Mouse (Mus musculus) heart, embryonic 16.5 days (tissue): ENCODE results near the gene Map4k3. TPM values are rescaled to one million over a fixed set of nuclear protein-coding genes. Genes with fewer than 3 reads are reported as not detected.

ENCODE experiments used
- ATAC-seq: fragments of 200-750 bp; cut with Nextera tagmentation; replicated peaks from 2 replicates; pipeline ENCODE4 v1.8.0; 2017; ENCODE audit warnings: moderate number of reproducible peaks; ENCODE audit not compliant: insufficient read depth, low FRiP score; ENCODE audit errors: extremely low read depth
- H3K27ac ChIP-seq: fragments of 300-500 bp; sonication (generic); 2 replicates; pipeline ENCODE4 v1.5.1; 2014; ENCODE audit warnings: mild to moderate bottlenecking, low read length, control low read depth, moderate library complexity
- H3K27me3 ChIP-seq: fragments of 300-500 bp; sonication (generic); 2 replicates; pipeline ENCODE4 v1.6.1; 2014; ENCODE audit warnings: low read length, mixed read lengths; ENCODE audit not compliant: control insufficient read depth, insufficient read depth
- H3K36me3 ChIP-seq: fragments of 300-500 bp; sonication (generic); 2 replicates; pipeline ENCODE4 v1.6.1; 2014; ENCODE audit not compliant: control insufficient read depth, insufficient read depth
- H3K4me1 ChIP-seq: fragments of 300-500 bp; sonication (generic); 2 replicates; pipeline ENCODE4 v1.6.1; 2014; ENCODE audit warnings: low read length, mixed read lengths; ENCODE audit not compliant: control insufficient read depth, insufficient read depth
- H3K4me2 ChIP-seq: fragments of 300-500 bp; sonication (generic); 2 replicates; pipeline ENCODE4 v1.6.1; 2014; ENCODE audit warnings: low read depth, mild to moderate bottlenecking, control low read depth, low read length
- H3K4me3 ChIP-seq: fragments of 300-500 bp; sonication (generic); 2 replicates; pipeline ENCODE4 v1.5.1; 2014; ENCODE audit warnings: mild to moderate bottlenecking, control low read depth, low read length
- H3K9ac ChIP-seq: fragments of 300-500 bp; sonication (generic); 2 replicates; pipeline ENCODE4 v1.6.1; 2014; ENCODE audit warnings: low read length, control low read depth
- H3K9me3 ChIP-seq: fragments of 300-500 bp; sonication (generic); replicated peaks from 2 replicates; pipeline ENCODE4 v1.6.1; 2016; ENCODE audit warnings: low read length; ENCODE audit not compliant: control insufficient read depth
- WGBS: fragments of 180-500 bp; shearing (Covaris S2); extraction: QIAGEN DNeasy Blood & Tissue Kit; methylation state at CpG from one replicate; pipeline ENCODE4 v1.1.7; 2014; 5-methylcytosine and 5-hydroxymethylcytosine counted together
- polyA plus RNA-seq: library from polyadenylated mRNA; unstranded; fragments of >200 nt; fragmentation: Nextera tagmentation; extraction: Ambion mirVana; gene quantifications from 2 replicates; pipeline ENCODE4 v1.2.1, GENCODE M21; 2015

Gene Map4k3
- polyA plus RNA-seq, 1 experiment from 2014 or later = 17.9 TPM

DNA sequence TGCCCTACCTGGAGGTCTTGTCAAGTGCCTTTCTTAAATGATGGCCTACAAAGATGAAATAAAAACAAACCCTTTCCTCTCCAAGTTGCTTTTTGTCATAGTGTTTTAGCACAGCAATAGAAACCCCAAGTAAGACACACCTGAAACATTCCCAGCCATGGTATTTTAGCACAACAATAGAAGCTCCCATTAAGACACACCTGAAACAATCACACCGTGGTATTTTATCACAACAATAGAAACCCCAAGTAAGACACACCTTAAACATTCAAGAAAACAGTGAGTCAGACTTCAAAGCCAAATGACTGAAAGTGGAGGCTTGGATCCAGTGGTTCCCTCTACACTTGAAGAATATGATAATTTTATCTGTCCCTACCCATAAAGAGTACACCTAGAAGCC lies 92.5 kb downstream of the Map4k3 start:
- no peak overlapping the region for H3K27ac ChIP-seq
- WGBS = 83% methylated on average over 1 of the region's 1 CpGs
- ATAC-seq = no peak
- 0 out of 2 replicates have a peak, but pooled peaks cover 2% of the 10 kb centered on the region for H3K9me3 ChIP-seq
- H3K36me3 ChIP-seq = peaks cover 33% of the 10 kb centered on the region
- H3K9ac ChIP-seq = no peak overlapping the region
- H3K27me3 ChIP-seq = no peaks in the 10 kb centered on the region
- H3K4me3 ChIP-seq = no peak overlapping the region
- no peak overlapping the region for H3K4me2 ChIP-seq
- no peaks in the 10 kb centered on the region for H3K4me1 ChIP-seq

DNA sequence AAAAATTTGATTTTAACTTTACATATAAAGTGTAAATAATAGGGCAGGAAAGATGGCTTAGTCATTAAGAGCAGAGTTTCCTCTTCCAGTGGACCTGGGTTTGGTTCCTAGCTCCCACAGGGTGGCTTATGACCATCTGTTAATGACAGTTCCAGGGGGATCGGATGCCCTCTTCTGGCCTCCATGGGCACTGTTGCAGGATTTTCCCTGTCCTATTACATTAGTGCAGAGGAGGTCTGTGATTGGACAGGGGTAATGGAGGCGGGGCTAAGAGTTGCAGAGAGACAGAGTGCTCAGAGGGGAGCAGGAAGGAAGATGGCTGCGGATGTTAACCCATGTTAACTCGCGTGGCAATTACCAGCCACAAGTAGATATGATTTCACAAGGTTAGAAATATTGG lies 95.4 kb downstream of the Map4k3 start:
- no peak overlapping the region for H3K4me2 ChIP-seq
- no peak overlapping the region for H3K27ac ChIP-seq
- no peaks in the 10 kb centered on the region for H3K4me1 ChIP-seq
- H3K9me3 ChIP-seq = 0 out of 2 replicates have a peak, but pooled peaks cover 2% of the 10 kb centered on the region
- no peaks in the 10 kb centered on the region for H3K27me3 ChIP-seq
- H3K4me3 ChIP-seq = no peak overlapping the region
- WGBS = 93% methylated on average over 5 of the region's 5 CpGs
- H3K9ac ChIP-seq = no peak overlapping the region
- peaks cover 33% of the 10 kb centered on the region for H3K36me3 ChIP-seq
- no peak for ATAC-seq

DNA sequence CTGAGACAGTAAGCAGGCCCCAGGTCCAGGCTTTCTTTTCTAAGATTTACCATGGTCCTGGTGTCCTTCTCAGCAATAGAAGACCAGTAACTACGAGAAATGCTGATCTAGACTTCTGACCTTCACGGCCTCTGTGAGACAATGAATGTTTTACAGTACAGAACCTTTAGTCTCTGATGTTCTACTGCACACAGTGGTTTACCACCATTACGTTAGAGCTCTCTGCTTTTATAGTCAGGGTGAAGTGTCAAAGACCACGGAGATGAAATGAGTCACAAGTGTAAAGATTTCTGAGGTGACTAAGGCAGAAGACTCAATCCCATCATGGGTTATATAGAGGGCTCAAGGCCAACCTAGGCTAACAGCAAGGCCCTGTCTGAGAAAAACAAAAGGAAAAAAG lies 95.9 kb downstream of the Map4k3 start:
- ATAC-seq = no peak
- Histone ChIP-seq H3K27ac (no peak overlapping the region), H3K9me3 (0 out of 2 replicates have a peak, but pooled peaks cover 2% of the 10 kb centered on the region), H3K4me2 (no peak overlapping the region), H3K27me3 (no peaks in the 10 kb centered on the region), H3K4me3 (no peak overlapping the region), H3K4me1 (no peaks in the 10 kb centered on the region), H3K36me3 (peaks cover 33% of the 10 kb centered on the region), H3K9ac (no peak overlapping the region)
- WGBS = 94% methylated on average over 4 of the region's 4 CpGs

DNA sequence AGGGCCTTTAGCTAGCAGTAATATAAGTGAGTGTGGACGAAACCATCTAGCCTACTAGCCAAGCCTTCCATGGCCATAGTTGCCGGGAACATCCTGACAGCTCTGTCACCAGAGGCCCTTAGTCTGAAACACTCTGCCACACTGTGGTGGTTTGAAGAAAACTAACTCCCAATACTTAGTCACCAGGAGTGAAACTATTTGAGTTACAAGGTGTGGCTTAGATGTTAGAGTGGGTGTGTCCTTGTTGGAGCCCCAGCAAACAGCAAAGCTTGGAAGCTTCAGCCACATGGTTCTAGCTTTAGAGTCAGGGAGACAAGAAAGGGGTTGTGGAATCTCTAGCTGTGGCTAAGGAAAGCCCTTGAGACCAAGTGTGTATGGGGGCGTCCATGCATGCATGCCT lies 97.3 kb downstream of the Map4k3 start:
- H3K4me2 ChIP-seq = no peak overlapping the region
- no peak overlapping the region for H3K9ac ChIP-seq
- H3K27ac ChIP-seq = no peak overlapping the region
- no peaks in the 10 kb centered on the region for H3K4me1 ChIP-seq
- peaks cover 33% of the 10 kb centered on the region for H3K36me3 ChIP-seq
- no peak for ATAC-seq
- 94% methylated on average over 3 of the region's 3 CpGs for WGBS
- no peak overlapping the region for H3K4me3 ChIP-seq
- 0 out of 2 replicates have a peak, but pooled peaks cover 2% of the 10 kb centered on the region for H3K9me3 ChIP-seq
- no peaks in the 10 kb centered on the region for H3K27me3 ChIP-seq

DNA sequence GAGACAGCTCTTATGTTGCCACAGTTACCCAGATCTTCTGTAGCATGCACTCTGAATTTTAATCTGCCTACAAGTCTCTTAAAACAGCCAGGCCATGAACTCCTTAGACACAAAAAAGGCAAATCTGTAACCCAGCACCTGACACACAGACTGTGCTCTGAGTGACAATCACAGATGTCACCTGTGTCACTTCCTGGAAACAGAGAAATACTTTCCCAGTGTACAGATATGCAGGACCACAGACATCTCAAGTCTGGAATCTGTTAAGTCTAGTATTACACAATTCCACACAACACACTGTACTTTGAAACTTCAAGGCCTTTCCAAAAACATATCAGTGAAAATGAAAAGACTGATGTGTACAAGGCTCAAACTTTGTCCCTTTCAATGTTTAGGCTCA lies 103.3 kb downstream of the Map4k3 start:
- H3K27ac ChIP-seq = no peak overlapping the region
- no peak overlapping the region for H3K4me2 ChIP-seq
- H3K27me3 ChIP-seq = no peaks in the 10 kb centered on the region
- H3K9ac ChIP-seq = no peak overlapping the region
- no peaks in the 10 kb centered on the region for H3K9me3 ChIP-seq
- H3K4me1 ChIP-seq = no peaks in the 10 kb centered on the region
- no peak for ATAC-seq
- no peak overlapping the region for H3K4me3 ChIP-seq
- peaks cover 4% of the 10 kb centered on the region; the same call in 1 of the 2 replicates for H3K36me3 ChIP-seq

DNA sequence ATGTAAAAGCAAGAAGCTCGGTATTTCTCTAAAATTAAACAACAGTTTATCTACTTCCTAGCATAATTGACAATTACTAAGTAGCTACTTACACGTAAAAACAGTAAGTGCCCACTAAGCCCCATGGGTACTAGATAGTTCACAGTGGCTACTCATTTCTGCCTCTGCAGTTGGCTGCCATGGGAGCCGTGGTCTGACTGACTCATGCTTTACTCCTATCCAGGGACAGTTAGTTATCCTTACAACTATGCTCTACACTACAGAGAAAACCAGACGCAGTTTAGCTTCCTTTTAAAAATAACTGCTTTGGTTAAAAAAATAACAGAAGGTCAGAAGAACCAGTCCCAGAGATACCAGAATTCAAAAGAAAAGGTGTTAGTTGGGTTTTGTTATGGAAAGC lies 106.6 kb downstream of the Map4k3 start:
- Histone ChIP-seq H3K4me1 (0 out of 2 replicates have a peak, but pooled peaks cover 3% of the 10 kb centered on the region), H3K36me3 (peaks cover 4% of the 10 kb centered on the region; the same call in 1 of the 2 replicates), H3K27ac (no peak overlapping the region), H3K4me2 (no peak overlapping the region), H3K9ac (no peak overlapping the region), H3K4me3 (no peak overlapping the region), H3K9me3 (no peaks in the 10 kb centered on the region), H3K27me3 (no peaks in the 10 kb centered on the region)
- ATAC-seq = no peak
- WGBS = 72% methylated on average over 4 of the region's 4 CpGs

DNA sequence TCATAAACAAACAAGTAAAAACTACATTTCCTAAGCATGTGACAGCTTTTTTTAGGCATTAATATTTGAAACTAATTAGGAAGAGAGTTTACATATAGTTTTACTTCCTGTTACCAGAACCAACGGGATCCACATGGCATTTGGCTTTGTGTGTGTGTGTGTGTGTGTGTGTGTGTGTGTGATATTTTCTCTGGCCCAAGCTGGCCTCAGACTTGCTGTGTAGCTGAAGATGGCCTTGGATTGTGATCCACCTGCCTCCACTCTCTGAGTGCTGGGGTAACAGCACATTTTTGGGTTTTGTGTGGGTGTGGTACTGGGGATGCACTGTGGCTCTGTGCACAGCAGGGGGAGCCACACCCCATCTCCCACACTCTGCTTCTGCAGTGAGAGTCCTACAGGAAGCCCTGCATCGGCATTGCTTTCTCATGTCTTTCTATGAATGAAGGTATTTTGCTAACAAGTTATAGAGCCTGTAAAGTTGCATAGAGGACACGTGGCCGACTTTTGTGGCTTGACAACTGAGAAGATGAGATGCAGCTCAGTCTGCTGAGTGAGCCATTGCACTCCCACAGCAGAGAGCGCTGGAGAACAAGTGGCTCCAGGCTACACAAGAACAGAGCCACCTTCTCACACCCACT lies 107.4 kb downstream of the Map4k3 start:
- peak; percentile 58 for ATAC-seq
- WGBS = 51% methylated on average over 5 of the region's 5 CpGs
- H3K4me1 ChIP-seq = 0 out of 2 replicates have a peak, but pooled peaks cover 3% of the 10 kb centered on the region

DNA sequence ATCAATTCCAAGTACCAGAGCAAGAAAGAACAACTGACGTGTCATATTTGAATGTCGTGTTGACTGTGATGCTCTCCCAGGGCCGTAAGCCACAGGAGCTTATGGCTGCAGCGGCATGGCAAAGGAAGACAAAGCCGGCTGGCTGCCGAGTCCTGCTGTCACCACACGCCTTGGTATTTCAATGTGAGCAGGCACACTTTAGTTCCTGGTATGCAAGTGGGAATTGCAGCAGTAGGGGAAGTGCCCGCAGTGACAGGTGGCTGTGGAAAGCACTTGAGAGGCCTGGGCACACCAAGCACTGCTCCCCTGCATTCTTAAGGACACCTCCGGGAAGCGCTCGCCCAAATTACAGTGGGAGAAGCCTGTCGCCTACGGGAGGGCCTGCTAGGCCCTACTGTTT lies 108.7 kb downstream of the Map4k3 start:
- Histone ChIP-seq H3K27ac (no peak overlapping the region), H3K4me3 (no peak overlapping the region), H3K9me3 (no peaks in the 10 kb centered on the region), H3K9ac (no peak overlapping the region), H3K4me1 (0 out of 2 replicates have a peak, but pooled peaks cover 3% of the 10 kb centered on the region), H3K36me3 (peaks cover 16% of the 10 kb centered on the region), H3K27me3 (no peaks in the 10 kb centered on the region), H3K4me2 (no peak overlapping the region)
- 61% methylated on average over 13 of the region's 13 CpGs for WGBS
- peak; percentile 69 for ATAC-seq

More for the DNA sequence above, 107.4 kb downstream of the Map4k3 start:
- Histone ChIP-seq H3K4me3 (no peak overlapping the region), H3K27ac (no peak overlapping the region), H3K9ac (no peak overlapping the region), H3K36me3 (peaks cover 4% of the 10 kb centered on the region; the same call in 1 of the 2 replicates), H3K9me3 (no peaks in the 10 kb centered on the region), H3K4me2 (no peak overlapping the region), H3K27me3 (no peaks in the 10 kb centered on the region)

DNA sequence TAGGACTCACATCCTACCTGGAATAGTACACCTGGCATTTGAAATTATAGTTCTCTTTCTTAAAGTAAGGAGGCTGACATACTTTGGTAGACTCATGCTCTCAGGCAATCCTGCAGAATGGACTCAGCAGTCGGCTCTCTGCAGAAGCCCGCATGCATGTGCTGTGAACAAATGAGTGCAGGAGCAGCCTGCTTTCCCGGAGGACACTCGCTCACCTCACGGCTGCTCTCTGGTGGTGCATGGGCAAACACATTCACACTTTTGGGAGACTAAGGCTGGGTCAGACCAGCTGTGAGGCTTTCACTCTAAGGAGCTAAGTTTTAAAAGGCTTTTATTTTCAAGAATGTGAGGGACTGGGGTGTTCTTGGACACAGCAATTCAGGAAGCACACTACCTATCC lies 109.4 kb downstream of the Map4k3 start:
- H3K9me3 ChIP-seq = no peaks in the 10 kb centered on the region
- peaks cover 17% of the 10 kb centered on the region for H3K36me3 ChIP-seq
- 79% methylated on average over 5 of the region's 5 CpGs for WGBS

More for the DNA sequence above, 109.4 kb downstream of the Map4k3 start:
- no peak overlapping the region for H3K9ac ChIP-seq
- H3K27ac ChIP-seq = no peak overlapping the region
- H3K4me3 ChIP-seq = no peak overlapping the region
- H3K4me2 ChIP-seq = no peak overlapping the region
- 0 out of 2 replicates have a peak, but pooled peaks cover 3% of the 10 kb centered on the region for H3K4me1 ChIP-seq
- no peaks in the 10 kb centered on the region for H3K27me3 ChIP-seq
- ATAC-seq = no peak
